Mouse (Mus musculus) small intestine, adult 2 months (tissue): ENCODE results near the gene Gpx7.

Source experiments
- CTCF ChIP-seq: fragments of 200-500 bp; IDR thresholded peaks from 2 replicates; pipeline ENCODE4 v1.5.1; 2012; ENCODE audit warnings: low read depth, mild to moderate bottlenecking, control low read depth, inconsistent platforms, low read length, moderate library complexity, mixed read lengths; ENCODE audit not compliant: insufficient replicate concordance, insufficient read length; ENCODE audit errors: extremely low read depth
- POLR2A ChIP-seq: fragments of 200-500 bp; IDR thresholded peaks from 2 replicates; pipeline ENCODE4 v1.6.1; 2012; ENCODE audit warnings: low read depth, mild to moderate bottlenecking, control low read depth, inconsistent platforms, low read length, moderate library complexity

DNA sequence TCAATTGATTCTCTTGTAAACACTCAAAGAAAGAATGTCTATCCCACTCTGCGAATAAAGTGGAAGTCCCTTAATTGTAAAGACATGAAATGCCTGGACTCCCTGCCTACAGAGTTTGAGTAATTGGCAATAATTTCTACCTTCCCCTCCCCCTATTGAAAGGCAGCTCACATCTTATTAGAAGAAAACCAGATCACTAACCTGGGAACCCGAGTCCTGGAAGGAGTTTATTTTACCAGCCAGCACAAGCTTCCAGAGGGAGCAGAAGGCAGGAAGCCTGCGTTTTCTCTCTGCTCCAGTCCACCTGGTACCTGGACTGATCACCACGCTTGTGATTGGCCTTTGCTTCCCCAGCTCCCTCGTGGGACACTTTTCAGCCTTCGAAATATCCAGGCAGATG is 26.6 kb upstream of the Gpx7 start:
- TF ChIP-seq CTCF (no peak), POLR2A (no peak)
